Mouse (Mus musculus) kidney, postnatal 36 days (tissue): Measurements from ENCODE around the gene Ptprn2.
"Not testable (repeated sequence)": the region's sequence is repeated elsewhere in the genome, so short reads cannot be mapped to it uniquely, and the experiment has no call there.

Experiments
- DNase-seq, 2 experiments: peaks; one replicate each; pipeline ENCODE4 v3.0.0; 2021 to 2022; ENCODE audit warnings: mixed read lengths in 2 of 2

The Ptprn2 gene

GRCm38 (mm10) chr12:116485591-116486403, at the start of gene Ptprn2:
Gene Ptprn2, plus strand, starts transcription at chr12:116485720.
- DNase-seq, result peak; percentile 27 to 80

GRCm38 (mm10) chr12:116436125-116436524, 49.4 kb upstream of the Ptprn2 start:
- DNase-seq, result no peak

GRCm38 (mm10) chr12:116438591-116438990, 46.9 kb upstream of the Ptprn2 start:
- peak; percentile 61 to 70 for DNase-seq

- no peak for DNase-seq
These were observed 43.3 kb upstream of the Ptprn2 start for GRCm38 (mm10) chr12:116442184-116442583.

GRCm38 (mm10) chr12:116449536-116449935, 36.0 kb upstream of the Ptprn2 start:
- peak; percentile 59 to 67 for DNase-seq

GRCm38 (mm10) chr12:116460379-116461065, 25.0 kb upstream of the Ptprn2 start:
- no peak for DNase-seq

GRCm38 (mm10) chr12:116467030-116467429, 18.5 kb upstream of the Ptprn2 start:
- DNase-seq, result no peak

- DNase-seq, result no peak
These were observed 17.2 kb upstream of the Ptprn2 start for GRCm38 (mm10) chr12:116468348-116468747.

- no peak for DNase-seq
These were observed 16.4 kb upstream of the Ptprn2 start for GRCm38 (mm10) chr12:116469096-116469495.

GRCm38 (mm10) chr12:116473264-116473663, 12.3 kb upstream of the Ptprn2 start:
- DNase-seq, result no peak

- no peak for DNase-seq
These were observed 11.8 kb upstream of the Ptprn2 start for GRCm38 (mm10) chr12:116473761-116474160.

GRCm38 (mm10) chr12:116474676-116475075, 10.8 kb upstream of the Ptprn2 start:
- no peak for DNase-seq

- DNase-seq, result no peak
These were observed 6.7 kb upstream of the Ptprn2 start for GRCm38 (mm10) chr12:116478771-116479170.

GRCm38 (mm10) chr12:116481921-116482320, 3.6 kb upstream of the Ptprn2 start:
- no peak for DNase-seq

GRCm38 (mm10) chr12:116483581-116483980, 1.9 kb upstream of the Ptprn2 start:
- DNase-seq, result no peak

GRCm38 (mm10) chr12:116484991-116485390, 529 bp upstream of the Ptprn2 start:
- DNase-seq, result no peak

- DNase-seq, result no peak
These were observed 847 bp downstream of the Ptprn2 start for GRCm38 (mm10) chr12:116486404-116486730.

GRCm38 (mm10) chr12:116488836-116489235, 3.3 kb downstream of the Ptprn2 start:
- no peak for DNase-seq

GRCm38 (mm10) chr12:116490575-116491356, 5.2 kb downstream of the Ptprn2 start:
- DNase-seq, result no peak

- no peak for DNase-seq
These were observed 13.1 kb downstream of the Ptprn2 start for GRCm38 (mm10) chr12:116498666-116499065.

- DNase-seq, result no peak
These were observed 15.1 kb downstream of the Ptprn2 start for GRCm38 (mm10) chr12:116500652-116501051.

GRCm38 (mm10) chr12:116512482-116512881, 27.0 kb downstream of the Ptprn2 start:
- no peak for DNase-seq

GRCm38 (mm10) chr12:116513788-116514187, 28.3 kb downstream of the Ptprn2 start:
- DNase-seq, result not testable (repeated sequence)
